Mouse (Mus musculus) heart, adult 18-20 months (tissue): ENCODE measurements around the gene Ripor3. TPM values are rescaled to one million over a fixed set of nuclear protein-coding genes. Genes with fewer than 3 reads are reported as not detected.

ENCODE experiments used
- DNase-seq, 2 experiments: peaks; one replicate each; pipeline ENCODE4 v3.0.0; 2021 to 2022; ENCODE audit warnings: mixed read lengths in 1 of 2
- total RNA-seq, 2 experiments: library from RNA; stranded (reverse); gene quantifications; 2 replicates each; pipeline ENCODE4 v1.2.3; 2021

Gene Ripor3
- total RNA-seq, 2 experiments from 2014 or later: 0.35 to 0.67 TPM

DNA sequence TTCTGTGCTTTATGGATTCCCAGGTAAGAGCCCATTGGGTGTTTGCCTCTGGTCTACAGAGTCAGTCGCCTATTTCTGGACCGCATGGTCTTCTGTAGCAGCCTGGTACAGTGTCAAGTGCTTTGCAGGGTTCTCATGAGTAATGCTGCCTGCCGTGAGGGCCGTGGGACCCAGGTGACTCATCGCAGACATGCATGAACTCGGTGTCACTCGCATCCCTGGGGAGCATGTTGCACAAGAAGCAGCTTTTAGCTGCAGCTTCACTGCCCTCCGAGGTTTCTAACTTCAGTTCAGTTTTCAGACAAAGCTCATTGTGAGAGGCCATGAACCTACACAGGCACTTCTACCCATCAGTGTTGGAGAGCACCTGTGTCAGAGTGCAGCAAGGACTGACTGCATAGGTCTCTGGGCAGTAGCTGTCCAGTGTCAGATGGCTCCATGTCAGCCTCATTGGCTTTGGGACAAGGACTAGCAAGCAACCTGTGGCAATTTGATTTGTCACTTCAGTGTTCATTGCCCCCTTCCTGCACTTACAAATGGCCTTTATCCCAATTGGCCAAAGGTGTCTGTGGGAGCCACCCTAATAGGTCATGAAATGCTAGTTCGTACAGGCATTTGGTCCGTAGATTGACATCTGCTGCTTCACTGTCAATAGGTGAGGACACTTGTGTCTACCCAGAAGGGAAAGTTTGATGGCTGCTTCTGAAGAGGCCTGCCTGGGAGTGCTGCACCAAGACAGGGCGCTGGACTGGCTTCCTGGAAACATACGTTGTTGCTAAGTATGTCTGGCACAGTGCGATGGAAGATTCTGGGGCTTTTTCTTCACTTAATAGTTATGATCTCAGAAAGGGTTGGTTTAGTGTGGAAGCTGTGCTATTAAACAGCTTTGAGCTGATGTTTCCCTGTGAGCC lies 58.9 kb downstream of the Ripor3 start:
- peak in 1 of 2 experiments; percentile 47 for DNase-seq

- DNase-seq: no peak
Measured at GRCm38 (mm10) chr2:167950681-167951080, 59.7 kb downstream of the Ripor3 start.

- DNase-seq: no peak
Measured at GRCm38 (mm10) chr2:167949808-167950207, 60.6 kb downstream of the Ripor3 start.

GRCm38 (mm10) chr2:167949250-167949649 lies 61.2 kb downstream of the Ripor3 start:
- DNase-seq: peak; percentile 35 to 71

GRCm38 (mm10) chr2:167948557-167948956 lies 61.9 kb downstream of the Ripor3 start:
- no peak for DNase-seq

DNA sequence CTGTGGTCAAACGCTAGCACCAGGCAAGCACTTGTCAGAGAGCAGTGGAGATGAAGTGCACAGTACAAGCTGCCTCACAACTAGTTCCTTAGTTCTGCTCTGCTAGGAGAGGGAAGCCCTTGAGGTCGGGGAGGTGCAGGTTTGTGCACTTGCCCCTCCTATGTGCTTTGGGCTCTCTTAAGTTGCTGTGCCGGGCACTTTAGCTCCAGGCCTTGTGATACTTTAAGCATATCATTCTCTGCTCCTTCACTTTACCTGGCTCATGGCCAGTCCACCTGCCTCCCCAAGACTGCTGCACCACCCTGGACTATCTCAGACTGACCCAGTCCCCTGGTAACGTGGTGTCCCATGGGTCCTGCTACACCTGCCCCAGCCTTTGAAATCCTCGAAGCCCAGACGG lies 62.4 kb downstream of the Ripor3 start:
- no peak for DNase-seq

DNA sequence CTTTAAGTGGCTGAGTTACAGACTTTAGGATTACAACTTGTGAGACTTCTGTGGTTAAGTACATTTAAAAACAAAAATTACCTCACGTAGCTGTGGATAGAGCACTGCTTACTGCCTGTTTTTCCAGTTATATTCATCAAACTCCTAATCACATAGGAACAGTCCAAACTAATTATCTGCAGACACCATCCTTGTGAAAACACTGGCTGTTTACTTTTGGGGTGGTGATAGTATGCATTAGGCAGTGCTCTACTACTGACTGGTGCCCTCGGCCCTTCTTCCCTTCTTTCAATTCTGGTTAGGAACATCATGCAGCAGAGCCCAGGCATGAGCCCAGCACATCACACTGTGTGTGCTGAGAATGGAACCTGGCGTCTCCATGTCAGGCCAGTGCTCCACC lies 63.2 kb downstream of the Ripor3 start:
- DNase-seq: no peak

DNA sequence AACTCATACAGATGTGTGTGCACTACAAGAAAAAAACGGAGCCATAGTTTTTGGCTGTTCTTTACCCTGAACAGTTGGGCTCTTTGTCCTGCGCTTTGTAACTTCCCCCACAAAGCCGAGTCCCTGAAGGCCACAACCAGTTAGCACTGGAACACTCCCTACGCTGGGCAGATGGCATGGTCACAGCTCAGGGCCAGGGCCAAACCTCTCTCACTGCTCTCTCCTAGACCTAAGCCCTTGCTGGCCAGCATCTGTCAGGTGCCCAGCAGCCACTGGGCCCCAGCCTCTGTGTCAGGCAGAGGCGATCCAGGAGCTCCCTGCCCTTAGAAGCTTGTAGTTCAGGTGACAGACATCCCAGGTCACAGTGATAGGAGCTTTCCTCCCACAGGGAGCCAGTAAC lies 65.0 kb downstream of the Ripor3 start:
- no peak for DNase-seq

- no peak for DNase-seq
Measured at GRCm38 (mm10) chr2:167944193-167944592, 66.2 kb downstream of the Ripor3 start.

DNA sequence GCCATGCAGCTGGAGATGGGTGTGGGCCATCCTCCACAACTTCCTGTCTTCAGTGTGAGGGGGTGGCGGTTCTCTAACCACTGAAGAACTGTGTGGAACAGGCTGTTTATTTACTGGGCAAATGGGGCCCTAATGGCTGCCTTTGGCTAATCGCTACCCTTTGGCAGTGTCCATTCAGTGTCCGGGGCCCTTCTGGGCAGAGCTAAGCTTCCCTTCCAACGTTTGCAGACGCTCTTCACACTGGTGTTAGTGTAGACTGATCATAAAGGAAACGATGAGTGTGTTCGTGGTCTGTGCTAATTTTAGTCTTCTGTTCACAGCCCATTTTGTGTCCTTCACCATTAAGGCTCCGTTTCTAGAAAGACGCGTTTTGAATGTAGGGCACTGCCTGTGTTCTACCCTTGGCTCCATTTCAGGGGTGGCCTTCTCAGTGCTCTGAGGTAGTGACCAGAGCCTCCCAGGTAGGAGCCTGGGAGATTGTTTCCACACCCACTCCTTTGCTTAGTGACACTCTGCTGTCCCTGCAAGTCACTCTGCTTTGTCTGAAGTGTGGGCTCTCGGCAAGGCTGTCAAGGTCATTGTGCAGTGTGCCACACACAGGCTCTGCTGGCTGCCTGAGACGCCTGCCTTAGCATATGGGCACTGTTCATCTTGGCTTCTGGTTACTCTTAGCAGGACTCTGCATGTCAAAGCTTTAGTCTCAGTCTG lies 67.3 kb downstream of the Ripor3 start:
- DNase-seq: peak; percentile 70 to 84

DNA sequence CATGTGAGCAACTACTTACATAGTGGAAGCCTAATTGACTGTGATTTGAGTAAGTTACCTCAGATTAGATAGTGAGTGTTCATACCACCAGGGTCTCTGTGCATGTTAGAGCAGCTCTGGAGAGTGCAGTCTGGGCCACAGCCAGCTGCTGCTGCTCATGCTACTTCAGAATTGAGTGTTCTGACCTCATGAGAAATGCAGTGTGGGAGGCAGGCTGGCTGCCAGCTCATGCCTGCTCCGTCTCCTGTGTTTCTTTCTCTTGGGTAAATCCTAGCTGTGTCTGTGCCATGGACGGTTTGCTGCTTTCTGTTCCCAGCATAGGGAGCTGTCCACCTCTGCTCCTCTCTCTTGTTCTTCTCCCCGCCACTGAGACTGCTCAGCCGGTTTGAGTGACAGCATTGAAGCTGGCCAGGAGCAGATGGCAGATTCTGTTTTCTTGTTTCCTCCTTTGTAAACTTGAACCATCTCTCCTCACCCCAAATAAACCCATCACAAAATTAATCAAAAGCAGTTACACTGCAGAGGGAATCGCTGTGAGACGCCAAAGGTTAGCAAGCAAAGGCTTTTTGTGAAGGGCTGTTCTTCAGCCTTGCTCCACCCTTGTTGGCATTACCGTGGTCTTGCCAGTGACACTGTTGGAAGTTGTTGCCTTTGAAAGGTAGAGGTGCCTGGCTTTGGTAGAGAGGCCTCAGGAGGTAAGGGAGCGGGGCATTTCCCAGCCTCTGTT lies 68.1 kb downstream of the Ripor3 start:
- DNase-seq: peak; percentile 78 to 81

- no peak for DNase-seq
Measured at GRCm38 (mm10) chr2:167941745-167942176, 68.7 kb downstream of the Ripor3 start.

- no peak for DNase-seq
Measured at GRCm38 (mm10) chr2:167941320-167941719, 69.1 kb downstream of the Ripor3 start.

DNA sequence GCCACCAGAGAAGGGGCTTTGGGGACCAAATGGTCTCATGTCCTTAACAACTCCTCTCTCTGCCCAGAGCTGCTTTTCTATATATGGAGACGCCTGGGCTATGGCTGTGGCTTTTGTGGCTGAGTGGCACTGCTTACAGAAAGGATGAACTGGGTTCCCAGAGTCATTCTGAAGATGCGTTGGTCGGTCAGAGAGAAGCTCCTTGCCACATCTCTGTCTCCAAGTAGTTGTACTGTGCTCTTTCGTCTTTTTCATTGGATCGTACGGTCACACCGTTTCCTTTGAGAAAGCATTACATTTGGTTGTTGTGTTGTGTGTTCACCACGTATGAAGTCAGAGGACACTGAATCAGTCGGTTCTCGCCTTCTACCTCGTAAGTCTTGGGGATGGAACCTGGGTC lies 69.8 kb downstream of the Ripor3 start:
- no peak for DNase-seq

DNA sequence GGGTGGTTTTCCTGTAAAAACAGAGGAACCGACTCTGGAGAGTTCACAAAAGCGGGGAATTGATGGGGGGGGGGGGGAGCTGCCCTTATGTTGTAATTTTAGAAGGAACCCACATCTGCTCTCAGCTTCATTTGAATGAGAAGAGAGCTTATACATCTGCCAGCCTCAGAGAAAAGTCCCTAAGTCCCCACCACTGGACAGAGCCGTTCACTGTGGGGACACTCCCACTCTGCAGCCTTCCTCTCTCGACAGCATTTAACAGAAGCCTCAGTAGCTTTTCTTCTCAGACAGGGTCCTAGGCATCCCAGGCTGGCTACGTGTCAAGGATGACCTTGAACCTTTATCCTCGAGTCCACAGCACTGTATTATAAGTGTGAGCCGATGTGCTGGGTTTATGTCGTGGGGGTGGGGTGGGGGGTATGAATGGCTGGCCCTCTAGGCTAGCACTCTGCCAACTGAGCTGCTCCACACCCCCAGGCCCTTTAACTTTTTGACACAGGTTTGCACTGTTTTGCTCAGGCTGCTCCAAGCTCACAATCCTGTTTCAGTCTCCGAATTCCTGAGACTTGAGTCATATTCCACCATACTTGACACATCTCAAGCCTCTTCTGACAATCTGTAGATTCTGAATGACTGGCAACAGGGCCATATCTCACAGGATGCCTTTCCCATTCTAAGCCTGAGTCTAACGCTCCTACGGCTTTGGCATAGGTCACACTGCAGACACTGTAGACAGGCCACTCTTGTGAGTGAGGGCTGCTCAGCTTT lies 70.6 kb downstream of the Ripor3 start:
- no peak for DNase-seq

DNA sequence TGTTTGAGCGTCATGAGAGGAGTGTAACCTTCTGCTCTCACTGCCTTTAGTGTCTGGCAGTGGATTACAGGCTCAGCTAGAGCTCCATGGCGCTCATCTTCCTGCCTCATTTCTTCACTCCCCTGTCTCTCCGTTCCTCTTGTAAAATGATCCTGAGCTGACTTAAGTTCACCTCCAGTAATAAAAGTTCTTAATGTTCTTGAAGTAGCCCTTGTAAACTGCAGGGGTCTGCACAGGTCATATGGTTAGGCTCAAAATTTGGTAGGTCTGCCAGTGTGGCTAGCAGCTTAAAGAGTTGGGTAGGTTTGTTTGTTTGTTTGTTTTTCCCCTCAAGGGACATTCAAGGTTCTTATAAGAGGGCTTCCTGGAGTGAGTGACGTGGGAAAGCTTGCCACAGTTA lies 71.2 kb downstream of the Ripor3 start:
- DNase-seq: no peak

- DNase-seq: no peak
Measured at GRCm38 (mm10) chr2:167938786-167939185, 71.6 kb downstream of the Ripor3 start.

- no peak for DNase-seq
Measured at GRCm38 (mm10) chr2:167935956-167936355, 74.5 kb downstream of the Ripor3 start.

DNA sequence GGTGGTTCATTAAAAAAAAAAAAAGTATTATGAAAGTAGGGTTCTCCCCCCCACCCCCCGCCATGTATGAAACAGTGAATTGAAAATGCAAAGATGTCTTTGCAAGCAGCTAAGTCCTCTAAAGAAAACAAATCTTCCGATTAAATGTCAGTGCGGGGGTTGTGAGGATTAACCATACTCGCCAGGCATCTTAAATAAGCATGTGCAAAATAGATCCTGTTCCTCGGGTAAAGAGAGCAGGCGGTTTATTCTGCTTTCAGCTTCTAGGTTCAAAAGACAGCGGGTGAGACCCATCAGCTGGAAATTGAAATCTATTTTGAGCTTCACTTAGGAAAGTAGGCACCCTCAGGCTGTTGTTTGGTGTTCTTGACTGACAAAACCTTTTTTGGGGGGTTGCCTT lies 77.0 kb downstream of the Ripor3 start:
- no peak for DNase-seq

GRCm38 (mm10) chr2:167932727-167933231 lies 77.6 kb downstream of the Ripor3 start:
- DNase-seq: no peak

- peak; percentile 98 to 99 for DNase-seq
Measured at GRCm38 (mm10) chr2:167931985-167932726, 78.3 kb downstream of the Ripor3 start, which contains the start of gene Ptpn1. TSS of gene Ptpn1 (plus strand) at chr2:167932057.
